25 mouse cellular contexts compared by ENCODE assay signal in genomic region chr7:122044106-122044505, GRCm38 (mm10). TPM values are rescaled to one million over a fixed set of nuclear protein-coding genes. Genes with fewer than 3 reads are reported as not detected.
DNase-seq lines count a peak whose midpoint lies in the region; ATAC-seq and TF ChIP-seq lines count a peak whose summit lies in the region.
"Had no signal": no experiment of that assay in that cellular context is flagged by ENCODE, and none has a peak within 500 bp of the region (broad histone marks: within the 10 kb centered on the region; RNA-seq: fewer than 3 reads in every experiment).

No protein-coding gene starts in this region.

- TF ChIP-seq POLR2A in heart, adult 2 months (IDR thresholded peaks at IDR 0.05; ENCODE audit: insufficient read depth, low read depth, low read length): no peak

- H3K9me3 ChIP-seq in kidney, embryonic 14.5 days (ENCODE audit: control insufficient read depth, low read length): no peaks in the 10 kb centered on the region
- no peaks in the 10 kb centered on the region for H3K9me3 ChIP-seq in lung, embryonic 16.5 days (ENCODE audit: control insufficient read depth, low read length)
- no peaks in the 10 kb centered on the region for H3K9me3 ChIP-seq in forebrain, embryonic 13.5 days (replicated peaks)
- H3K9me3 ChIP-seq: forebrain, embryonic 10.5 days; hindbrain, embryonic 13.5 days; liver, embryonic 12.5 days; midbrain, embryonic 10.5 days; stomach, embryonic 15.5 days had no signal

- H3K4me3 ChIP-seq in heart, adult 2 months: no peak overlapping the region
- H3K4me3 ChIP-seq in kidney, embryonic 14.5 days (ENCODE audit: low read length): no peak overlapping the region
- no peak overlapping the region for H3K4me3 ChIP-seq in lung, embryonic 16.5 days (ENCODE audit: low read length)
- no peak overlapping the region for H3K4me3 ChIP-seq in forebrain, embryonic 13.5 days
- H3K4me3 ChIP-seq: forebrain, embryonic 10.5 days; gastrocnemius, adult 2 months; hindbrain, embryonic 13.5 days; left cerebral cortex, adult 2 months; liver, embryonic 12.5 days; midbrain, embryonic 10.5 days; stomach, embryonic 15.5 days had no signal

- intact Hi-C loops in heart, adult 2 months (cut with DNase I): loop anchor here (2.0 kb wide), 1 partner anchor 23 kb away; the partner anchor contains the start of genes Ears2 and Ubfd1
- intact Hi-C loops in left cerebral cortex, postnatal 4 days (cut with DNase I): no loop called here

- peaks cover 9% of the 10 kb centered on the region for H3K36me3 ChIP-seq in heart, adult 2 months (ENCODE audit: control insufficient read depth, insufficient read depth, low read length)
- H3K36me3 ChIP-seq in kidney, embryonic 14.5 days (ENCODE audit: control insufficient read depth, insufficient read depth, low read length): peaks cover 54% of the 10 kb centered on the region
- H3K36me3 ChIP-seq in lung, embryonic 16.5 days (ENCODE audit: control insufficient read depth, insufficient read depth, low read length): peaks cover 12% of the 10 kb centered on the region
- H3K36me3 ChIP-seq in forebrain, embryonic 13.5 days (ENCODE audit: poor library complexity, severe bottlenecking): peaks cover 58% of the 10 kb centered on the region

- no peak overlapping the region for H3K4me2 ChIP-seq in kidney, embryonic 14.5 days (replicated peaks; ENCODE audit: low read depth, low read length)
- no peak overlapping the region for H3K4me2 ChIP-seq in lung, embryonic 16.5 days (ENCODE audit: low read depth, low read length)
- no peak overlapping the region for H3K4me2 ChIP-seq in forebrain, embryonic 13.5 days
- H3K4me2 ChIP-seq: hindbrain, embryonic 13.5 days; liver, embryonic 12.5 days; stomach, embryonic 15.5 days had no signal

- H3K27ac ChIP-seq in heart, adult 2 months: peak overlapping the region; percentile 75
- no peak overlapping the region for H3K27ac ChIP-seq in kidney, embryonic 14.5 days (ENCODE audit: low read depth, low read length)
- H3K27ac ChIP-seq in lung, embryonic 16.5 days (ENCODE audit: low read length): no peak overlapping the region; the same call in 1 of the 2 replicates
- H3K27ac ChIP-seq in forebrain, embryonic 13.5 days: no peak overlapping the region
- H3K27ac ChIP-seq: forebrain, embryonic 10.5 days; hindbrain, embryonic 13.5 days; kidney, postnatal 0 days; left cerebral cortex, adult 2 months; macrophage; midbrain, embryonic 10.5 days had no signal

- H3K79me2 ChIP-seq in heart, adult 2 months (replicated peaks; ENCODE audit: control insufficient read depth, insufficient read depth, low read length): no peaks in the 10 kb centered on the region

- TF ChIP-seq CTCF in heart, adult 2 months (IDR thresholded peaks at IDR 0.05): no peak

- WGBS in heart, adult 2 months: 69% methylated on average over 8 of the region's 8 CpGs
- WGBS in kidney, embryonic 14.5 days: 86% methylated on average over 8 of the region's 8 CpGs
- 74% methylated on average over 8 of the region's 8 CpGs for WGBS in lung, embryonic 16.5 days
- 84% methylated on average over 8 of the region's 8 CpGs for WGBS in forebrain, embryonic 13.5 days

- ATAC-seq in kidney, embryonic 14.5 days (ENCODE audit: low FRiP score, low TSS enrichment): no peak
- 0 out of 2 replicates have a peak, but pooled peaks have one; percentile 11 for ATAC-seq in lung, embryonic 16.5 days (ENCODE audit: low read depth)
- no peak for ATAC-seq in forebrain, embryonic 13.5 days
- ATAC-seq: CD4-positive, CD25-positive, alpha-beta regulatory T cell, adult 4 months; inflammation-experienced regulatory T-cells, adult 6 months; liver, embryonic 12.5 days had no signal

- H3K27me3 ChIP-seq in heart, adult 2 months (ENCODE audit: control insufficient read depth, insufficient read depth, low read length): no peaks in the 10 kb centered on the region
- no peaks in the 10 kb centered on the region for H3K27me3 ChIP-seq in kidney, embryonic 14.5 days (ENCODE audit: control insufficient read depth, insufficient read depth, low read length)
- no peaks in the 10 kb centered on the region for H3K27me3 ChIP-seq in lung, embryonic 16.5 days (ENCODE audit: control insufficient read depth, insufficient read depth, low read depth, low read length)
- no peaks in the 10 kb centered on the region for H3K27me3 ChIP-seq in forebrain, embryonic 13.5 days
- H3K27me3 ChIP-seq: hindbrain, embryonic 13.5 days; liver, embryonic 12.5 days; stomach, embryonic 15.5 days had no signal

- peaks cover 4% of the 10 kb centered on the region for H3K4me1 ChIP-seq in heart, adult 2 months (ENCODE audit: control insufficient read depth, insufficient read depth, low read length)
- no peaks in the 10 kb centered on the region for H3K4me1 ChIP-seq in kidney, embryonic 14.5 days (ENCODE audit: control insufficient read depth, insufficient read depth, low read length)
- no peaks in the 10 kb centered on the region for H3K4me1 ChIP-seq in lung, embryonic 16.5 days (replicated peaks; ENCODE audit: control insufficient read depth, insufficient read depth, low read length)
- H3K4me1 ChIP-seq in forebrain, embryonic 13.5 days: no peaks in the 10 kb centered on the region
- H3K4me1 ChIP-seq: forebrain, embryonic 10.5 days; hindbrain, embryonic 13.5 days; midbrain, embryonic 10.5 days; stomach, embryonic 15.5 days had no signal

- peak in 1 of 2 experiments; percentile 10 for DNase-seq in heart, adult 2 months
- no peak for DNase-seq in heart, adult 9 months (ENCODE audit: low spot score in 2 of 2)
- DNase-seq in kidney, adult 18-20 months: peak; percentile 29
- DNase-seq in left cerebral cortex, postnatal 4 days: no peak
- DNase-seq in kidney, postnatal 36 days: no peak
- DNase-seq: adrenal gland, postnatal 25 days; cerebellum, adult 11-12 months; cerebellum, postnatal 36 days; gastrocnemius, adult 2 months; right cerebral cortex, postnatal 25 days; thymus, adult 18-20 months; thymus, postnatal 4 days had no signal

- no peak overlapping the region for H3K9ac ChIP-seq in heart, adult 2 months (ENCODE audit: low read depth, low read length)
- no peak overlapping the region for H3K9ac ChIP-seq in kidney, embryonic 14.5 days (ENCODE audit: low read depth, low read length)
- H3K9ac ChIP-seq in lung, embryonic 16.5 days (ENCODE audit: low read length): no peak overlapping the region
- H3K9ac ChIP-seq in forebrain, embryonic 13.5 days: no peak overlapping the region
- H3K9ac ChIP-seq: hindbrain, embryonic 13.5 days; liver, embryonic 12.5 days; stomach, embryonic 15.5 days had no signal

- no peak for TF ChIP-seq EP300 in heart, adult 2 months (IDR thresholded peaks at IDR 0.05; ENCODE audit: insufficient read depth, low read depth, low read length)

RNA-seq across cellular contexts. Expression of gene Ubfd1, which starts 22.9 kb away (rescaled TPM):
- total RNA-seq in heart, adult 2 months (2021): 10 to 100 TPM; 30.4 to 37.2 TPM
- polyA plus RNA-seq in heart, adult 2 months (2012; rRNA removed): 17.8 and 27.6 TPM in 2 replicates
- polyA plus RNA-seq in kidney, embryonic 14.5 days (2014; fragmentation: Nextera tagmentation; extraction: Ambion mirVana): 60.0 and 101 TPM in 2 replicates
- 43.5 and 44.4 TPM in 2 replicates for polyA plus RNA-seq in lung, embryonic 16.5 days (2015; fragmentation: Nextera tagmentation; extraction: Ambion mirVana)
- total RNA-seq in left cerebral cortex, postnatal 4 days (2021): 10 to 100 TPM; 82.6 to 87.1 TPM
- polyA plus RNA-seq in forebrain, embryonic 13.5 days (2015; fragmentation: Nextera tagmentation; extraction: Ambion mirVana): 54.6 and 58.2 TPM in 2 replicates

RNA-seq across cellular contexts. Expression of gene Ears2, which starts 23.0 kb away (rescaled TPM):
- total RNA-seq in heart, adult 2 months (2021): 10 to 100 TPM; 11.8 to 12.9 TPM
- polyA plus RNA-seq in heart, adult 2 months (2012; rRNA removed): 10.6 and 11.8 TPM in 2 replicates
- polyA plus RNA-seq in kidney, embryonic 14.5 days (2014; fragmentation: Nextera tagmentation; extraction: Ambion mirVana): 13.4 and 19.6 TPM in 2 replicates
- 12.2 and 12.8 TPM in 2 replicates for polyA plus RNA-seq in lung, embryonic 16.5 days (2015; fragmentation: Nextera tagmentation; extraction: Ambion mirVana)
- total RNA-seq in left cerebral cortex, postnatal 4 days (2021): 1 to 10 TPM; 8.9 to 9.8 TPM
- polyA plus RNA-seq in forebrain, embryonic 13.5 days (2015; fragmentation: Nextera tagmentation; extraction: Ambion mirVana): 10.9 and 12.2 TPM in 2 replicates

RNA-seq across cellular contexts. Expression of gene Gga2, which starts 23.1 kb away (rescaled TPM):
- total RNA-seq in heart, adult 2 months (2021): 10 to 100 TPM; 25.3 to 28.5 TPM
- polyA plus RNA-seq in heart, adult 2 months (2012; rRNA removed): 25.7 and 30.1 TPM in 2 replicates
- 55.9 and 56.1 TPM in 2 replicates for polyA plus RNA-seq in kidney, embryonic 14.5 days (2014; fragmentation: Nextera tagmentation; extraction: Ambion mirVana)
- 65.7 and 67.3 TPM in 2 replicates for polyA plus RNA-seq in lung, embryonic 16.5 days (2015; fragmentation: Nextera tagmentation; extraction: Ambion mirVana)
- 10 to 100 TPM; 57.3 to 57.4 TPM for total RNA-seq in left cerebral cortex, postnatal 4 days (2021)
- polyA plus RNA-seq in forebrain, embryonic 13.5 days (2015; fragmentation: Nextera tagmentation; extraction: Ambion mirVana): 54.8 and 61.2 TPM in 2 replicates

RNA-seq across cellular contexts. Expression of gene Ndufab1, which starts 57.6 kb away (rescaled TPM):
- total RNA-seq in heart, adult 2 months (2021): 1,000 to 10,000 TPM; 1,546 to 1,742 TPM
- 502 and 847 TPM in 2 replicates for polyA plus RNA-seq in heart, adult 2 months (2012; rRNA removed)
- polyA plus RNA-seq in kidney, embryonic 14.5 days (2014; fragmentation: Nextera tagmentation; extraction: Ambion mirVana): 713 and 832 TPM in 2 replicates
- polyA plus RNA-seq in lung, embryonic 16.5 days (2015; fragmentation: Nextera tagmentation; extraction: Ambion mirVana): 564 and 584 TPM in 2 replicates
- 100 to 1,000 TPM; 202 to 220 TPM for total RNA-seq in left cerebral cortex, postnatal 4 days (2021)
- polyA plus RNA-seq in forebrain, embryonic 13.5 days (2015; fragmentation: Nextera tagmentation; extraction: Ambion mirVana): 653 and 663 TPM in 2 replicates
